Mouse (Mus musculus) adrenal gland, postnatal 4 days (tissue): ENCODE measurements around the gene Gm11172. TPM values are rescaled to one million over a fixed set of nuclear protein-coding genes. Genes with fewer than 3 reads are reported as not detected.
A peak's percentile ranks its signal among the peaks of the same experiment; 100 is the strongest.
"Not testable (repeated sequence)": the region's sequence is repeated elsewhere in the genome, so short reads cannot be mapped to it uniquely, and the experiment has no call there.

Experiments
- DNase-seq, 2 experiments: peaks; one replicate each; pipeline ENCODE4 v3.0.0; 2021 to 2022; ENCODE audit warnings: low spot score in 2 of 2, mixed read lengths in 2 of 2
- total RNA-seq, 2 experiments: library from RNA; stranded (reverse); gene quantifications; 2 replicates each; pipeline ENCODE4 v1.2.3; 2021

Gene Gm11172
- total RNA-seq, 2 experiments from 2014 or later = not detected

DNA sequence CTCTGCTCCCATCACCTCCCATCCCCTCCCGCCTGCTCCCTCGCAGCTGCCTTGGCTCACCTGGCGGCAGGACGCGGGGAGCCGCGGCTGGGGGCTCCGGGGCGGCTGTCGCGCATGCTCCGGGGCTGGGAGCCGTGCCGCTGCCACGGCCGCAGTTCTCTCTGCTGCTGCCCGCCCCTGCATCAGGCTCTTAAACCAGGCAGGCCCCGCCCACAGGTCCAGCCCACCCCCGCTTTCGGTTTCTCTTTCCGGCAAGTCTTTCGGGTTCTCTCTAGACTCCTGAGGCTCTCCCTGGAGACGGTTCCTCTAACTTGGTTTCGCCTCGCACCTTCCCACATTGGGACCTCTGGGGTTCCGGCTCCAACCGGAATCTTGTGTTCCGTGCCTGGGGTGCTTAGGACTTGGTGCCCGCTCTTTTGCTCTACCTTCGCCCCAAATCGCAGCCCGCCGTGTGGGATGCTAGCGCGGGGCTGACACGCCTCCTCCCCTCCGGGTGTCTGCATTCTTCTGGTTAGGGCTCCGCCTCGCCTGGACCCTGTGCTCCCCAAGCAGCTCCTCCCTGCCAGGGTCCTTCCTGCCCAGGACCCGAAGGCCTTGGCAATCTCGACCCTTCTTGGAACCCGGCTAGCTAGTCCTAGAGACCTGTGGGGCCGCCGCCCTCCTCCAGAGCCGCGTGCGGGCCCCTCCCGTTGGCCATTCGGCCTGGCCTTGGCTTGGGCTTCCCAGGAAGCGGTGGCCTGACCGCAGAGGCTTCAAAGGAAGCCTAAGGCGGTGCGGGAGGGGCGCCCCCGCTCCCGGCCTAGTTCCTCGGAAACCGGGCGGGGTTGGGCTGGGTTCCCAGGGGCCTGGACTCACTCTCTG lies 27.1 kb upstream of the Gm11172 start, which contains the start of gene Socs1:
Socs1 (minus strand) TSS at position 166 of the 861 bp plus-strand sequence.
- peak; percentile 76 to 80 for DNase-seq

DNA sequence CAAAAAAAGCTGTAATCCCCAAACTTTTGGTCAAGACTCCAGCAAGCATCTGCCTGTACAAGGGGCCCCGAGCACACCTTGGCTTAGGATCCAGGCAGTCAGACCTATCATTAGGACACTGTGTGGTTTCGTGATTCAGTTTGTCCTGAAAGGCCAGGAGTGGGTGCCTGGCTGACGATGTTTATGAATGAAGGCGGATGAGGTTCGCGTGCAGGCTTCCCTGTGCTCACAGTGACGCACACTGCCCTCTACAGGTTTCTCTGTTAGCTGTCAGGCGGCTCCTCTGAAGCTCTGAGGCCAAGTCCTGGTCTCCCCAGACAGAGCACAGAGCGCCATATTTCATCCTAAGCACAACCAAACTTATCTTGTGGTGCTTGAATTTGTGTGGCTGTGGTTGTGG lies 26.4 kb upstream of the Gm11172 start:
- DNase-seq = peak; percentile 41 to 61

DNA sequence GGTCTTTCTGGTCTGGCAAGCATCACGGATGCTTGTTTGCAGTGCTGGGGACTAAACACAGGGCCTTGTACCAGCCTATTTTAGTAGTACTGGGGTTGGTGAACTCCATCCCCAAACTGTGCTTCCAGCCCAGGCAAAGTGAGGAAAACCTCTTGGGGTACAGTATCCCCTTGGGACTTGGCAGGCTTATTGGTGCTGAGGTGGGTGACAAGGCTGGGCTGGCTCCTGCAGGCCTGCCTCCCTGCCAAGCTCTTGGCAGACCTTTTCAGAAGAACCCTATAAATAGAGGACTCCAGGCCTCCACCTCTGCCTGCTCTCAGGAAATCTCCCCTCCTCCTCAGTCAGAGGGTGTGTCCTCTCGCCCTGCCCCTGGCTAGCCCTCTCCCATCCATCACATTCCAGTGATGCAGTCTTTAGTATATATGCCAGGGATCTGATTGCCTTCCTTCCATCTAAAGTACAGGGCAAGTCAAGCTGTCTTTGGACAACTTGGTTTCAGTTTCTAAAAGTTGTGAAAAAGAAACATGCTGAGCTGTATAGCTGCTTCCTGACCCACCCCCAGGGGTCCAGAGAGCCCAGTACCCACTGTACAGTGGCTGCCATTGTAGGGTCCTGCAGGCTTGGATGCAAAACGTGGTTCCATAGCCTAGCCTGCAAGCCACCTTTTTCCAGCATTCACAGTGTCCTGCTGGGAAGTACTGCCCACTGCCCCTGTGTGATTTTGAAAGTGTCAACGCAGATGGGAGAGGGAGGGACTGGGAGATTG lies 25.8 kb upstream of the Gm11172 start:
- DNase-seq = no peak

DNA sequence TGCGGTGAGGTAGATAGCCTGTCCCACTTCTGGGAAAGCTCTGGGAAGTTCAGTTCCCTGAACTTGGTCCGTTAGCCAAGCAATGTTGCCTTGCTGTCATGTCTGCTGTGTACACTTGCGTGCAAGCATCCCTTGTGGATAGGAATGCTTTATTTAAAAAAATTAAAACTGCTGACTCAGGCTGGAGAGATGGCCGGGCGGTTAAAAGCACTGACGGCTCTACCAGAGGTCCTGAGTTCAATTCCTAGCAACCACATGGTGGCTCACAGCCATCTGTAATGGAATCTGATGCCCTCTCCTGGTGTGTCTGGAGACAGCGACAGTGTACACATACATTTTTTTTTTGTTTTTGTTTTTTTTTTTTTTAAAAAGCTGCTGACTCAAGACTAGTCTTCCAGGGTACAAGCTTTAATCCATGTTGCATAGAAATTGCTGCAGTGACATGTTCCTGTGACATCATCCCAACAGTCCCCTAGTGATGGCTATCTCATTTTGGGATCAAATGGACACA lies 25.1 kb upstream of the Gm11172 start:
- no peak for DNase-seq

DNA sequence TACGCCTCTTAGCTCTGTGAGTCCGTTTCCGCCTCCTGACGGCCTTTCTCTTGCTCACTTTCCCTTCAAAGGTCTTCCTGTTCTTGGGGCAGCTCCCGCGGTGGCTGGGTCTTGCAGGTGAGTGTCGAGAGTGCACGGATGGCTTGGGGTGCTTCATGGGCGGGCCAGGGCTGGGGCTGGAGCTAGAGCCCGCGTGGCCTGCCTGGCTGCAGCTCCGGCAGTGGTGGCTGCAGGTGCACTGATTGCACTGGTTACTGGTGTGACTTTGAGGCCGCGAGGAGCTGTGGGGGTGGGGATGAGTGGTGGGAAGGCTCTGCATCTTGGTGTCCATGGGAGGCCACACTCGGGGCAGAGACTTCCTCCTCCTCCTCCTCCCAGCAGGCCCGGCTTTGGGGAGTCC lies 24.4 kb upstream of the Gm11172 start, which contains the start of gene Tnp2:
Tnp2 (minus strand) TSS at position 390 of the 400 bp plus-strand sequence.
- no peak for DNase-seq

DNA sequence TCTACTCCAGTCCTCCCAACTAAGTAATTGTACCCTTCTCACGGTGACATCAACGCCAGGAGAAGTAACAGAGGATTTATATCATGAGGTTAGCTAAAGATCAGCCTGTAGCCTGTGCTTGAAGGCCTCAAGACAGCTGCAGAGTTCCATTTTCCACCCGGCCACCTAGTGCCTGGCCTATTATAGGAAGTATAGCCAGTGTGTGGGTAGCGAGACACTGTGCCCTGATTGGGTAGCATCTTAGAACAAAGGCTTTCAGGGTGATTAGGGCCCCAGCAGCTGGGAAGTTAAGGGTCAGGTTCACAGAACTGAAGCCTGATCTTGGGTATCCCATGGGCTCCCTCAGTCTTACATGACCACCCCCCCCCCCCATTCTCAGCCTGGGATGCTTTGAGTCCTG lies 23.8 kb upstream of the Gm11172 start:
- DNase-seq = no peak

DNA sequence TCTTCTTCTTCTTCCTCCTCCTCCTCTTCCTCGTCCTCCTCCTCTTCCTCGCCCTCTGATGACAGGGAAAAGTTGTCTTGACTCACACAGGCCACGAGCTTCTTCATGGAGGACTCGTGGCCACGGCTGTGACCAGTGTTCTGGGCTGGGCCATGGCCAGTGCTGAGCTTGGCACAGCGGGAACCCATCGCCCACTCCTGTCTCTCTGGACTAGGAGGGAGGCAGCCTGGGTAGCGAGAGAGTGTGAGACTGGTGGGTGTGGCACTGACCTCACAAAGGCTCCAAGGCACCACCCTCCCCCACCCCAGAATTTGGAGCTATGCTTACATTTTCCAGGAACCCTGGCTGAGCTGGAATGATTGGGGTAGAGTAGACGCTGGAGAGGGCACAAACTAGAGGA lies 22.0 kb upstream of the Gm11172 start, which contains the start of gene Prm3:
Prm3 (minus strand) TSS at position 213 of the 400 bp plus-strand sequence.
- DNase-seq = no peak

DNA sequence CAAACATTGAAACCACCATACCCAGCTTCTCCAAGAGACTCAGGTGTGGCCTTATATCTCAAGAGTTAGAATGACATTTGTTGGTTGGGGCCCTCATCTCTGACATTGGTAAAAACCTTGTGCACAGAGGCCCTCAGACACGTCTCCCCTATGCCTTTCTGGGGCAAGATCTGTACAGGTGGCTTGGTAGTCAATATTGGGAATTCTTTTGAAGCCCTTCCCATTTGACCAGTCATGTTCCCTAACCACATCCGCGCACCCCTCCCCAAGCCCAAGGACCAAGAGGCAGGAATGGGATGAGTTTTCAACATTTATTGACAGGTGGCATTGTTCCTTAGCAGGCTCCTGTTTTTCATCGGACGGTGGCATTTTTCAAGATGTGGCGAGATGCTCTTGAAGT lies 16.7 kb upstream of the Gm11172 start, which contains the start of gene Prm2:
Prm2 (minus strand) TSS at position 101 of the 400 bp plus-strand sequence.
- no peak for DNase-seq

DNA sequence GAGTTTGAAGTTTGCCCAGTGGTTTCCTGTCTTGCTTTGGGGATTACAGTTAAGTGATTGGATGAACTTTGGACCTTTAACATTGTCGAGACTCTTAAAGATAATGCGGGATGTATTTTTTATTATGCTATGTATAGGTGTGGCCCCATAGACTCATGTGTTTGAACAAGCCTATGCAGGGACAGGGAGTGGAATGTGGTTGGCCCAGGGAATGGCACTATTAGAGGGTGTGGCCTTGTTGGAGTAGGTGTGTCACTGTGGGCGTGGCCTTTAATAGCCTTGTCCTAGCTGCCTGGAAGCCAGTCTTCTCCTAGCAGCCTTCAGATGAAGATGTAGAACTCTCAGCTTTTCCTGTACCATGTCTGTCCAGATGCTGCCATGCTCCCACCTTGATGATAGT lies 10.3 kb upstream of the Gm11172 start:
- DNase-seq = not testable (repeated sequence)

DNA sequence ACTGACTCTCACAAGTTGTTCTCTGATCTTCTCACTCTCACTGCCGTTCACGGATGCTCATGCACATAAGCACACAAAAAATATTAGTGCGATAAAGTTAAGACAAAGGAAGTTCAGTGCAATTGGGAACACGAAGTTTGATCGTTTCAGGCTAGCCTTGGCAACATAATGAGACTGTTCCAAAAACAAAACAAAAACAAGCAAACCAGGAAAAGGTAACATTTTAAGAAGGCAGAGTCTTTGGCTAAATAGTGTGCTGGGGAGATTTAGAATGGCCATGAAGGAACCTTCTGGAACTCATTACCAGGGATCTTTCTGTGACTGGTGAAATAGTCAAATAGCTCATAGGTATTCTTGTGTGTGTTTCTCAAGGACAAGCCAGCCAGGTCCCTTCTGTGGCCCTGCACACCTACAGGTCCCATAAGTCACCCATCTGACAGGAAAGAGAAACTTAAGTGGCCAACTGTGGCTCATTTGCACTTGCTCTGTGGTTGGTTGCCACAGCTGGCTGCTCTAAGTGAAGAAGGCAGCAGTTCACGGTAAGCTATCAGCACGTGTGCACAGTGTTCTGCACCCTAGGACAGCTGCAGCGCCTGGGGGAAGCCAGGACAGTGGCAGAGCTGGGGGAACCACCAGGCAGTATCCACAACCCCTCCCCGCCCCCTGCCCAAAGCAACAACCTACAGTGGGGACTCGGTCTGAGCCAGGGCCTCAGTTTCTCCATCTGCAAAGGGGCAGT lies 6.8 kb upstream of the Gm11172 start, which contains the start of gene Prm1:
Prm1 (minus strand) TSS at position 51 of the 739 bp plus-strand sequence.
- no peak for DNase-seq

DNA sequence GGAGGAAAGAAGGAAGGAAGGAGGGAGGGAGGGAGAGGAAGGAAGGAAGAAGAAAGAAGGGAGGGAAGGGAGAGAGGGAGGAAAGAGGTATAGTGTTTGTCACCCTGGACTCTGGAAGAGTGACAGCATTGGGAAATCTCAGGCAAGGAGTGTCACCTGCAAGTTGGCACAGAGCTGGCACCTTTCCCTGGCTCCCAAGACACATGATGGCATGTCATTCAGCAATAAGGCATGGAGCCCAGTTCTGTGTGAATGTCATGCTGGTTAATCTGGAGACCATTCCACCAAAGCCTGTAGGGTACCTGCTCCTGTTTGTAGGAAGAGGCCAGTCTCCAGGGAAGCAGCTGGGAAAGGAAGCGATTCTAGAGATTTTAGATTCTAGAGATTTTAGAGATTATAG lies 2.3 kb upstream of the Gm11172 start:
- no peak for DNase-seq

DNA sequence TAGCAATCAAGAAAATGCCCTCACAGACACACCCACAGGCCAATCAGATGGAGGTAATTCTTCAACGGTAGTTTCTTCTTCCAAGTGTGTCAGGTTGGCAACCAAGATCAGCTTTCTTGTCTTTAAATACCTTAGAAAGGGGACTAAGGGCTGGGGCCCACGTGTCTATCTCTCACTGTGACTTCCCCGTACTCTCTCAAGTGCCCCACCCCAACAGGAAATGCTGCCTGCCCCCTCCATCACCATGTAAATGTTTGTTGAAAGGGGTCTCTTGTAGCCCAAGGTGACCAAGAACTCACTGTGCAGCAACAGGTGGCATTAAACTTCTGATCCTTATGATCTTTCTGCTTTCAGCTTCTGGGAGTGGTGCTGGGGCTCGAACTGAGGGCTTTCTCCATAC lies 1.0 kb downstream of the Gm11172 start:
- no peak for DNase-seq

DNA sequence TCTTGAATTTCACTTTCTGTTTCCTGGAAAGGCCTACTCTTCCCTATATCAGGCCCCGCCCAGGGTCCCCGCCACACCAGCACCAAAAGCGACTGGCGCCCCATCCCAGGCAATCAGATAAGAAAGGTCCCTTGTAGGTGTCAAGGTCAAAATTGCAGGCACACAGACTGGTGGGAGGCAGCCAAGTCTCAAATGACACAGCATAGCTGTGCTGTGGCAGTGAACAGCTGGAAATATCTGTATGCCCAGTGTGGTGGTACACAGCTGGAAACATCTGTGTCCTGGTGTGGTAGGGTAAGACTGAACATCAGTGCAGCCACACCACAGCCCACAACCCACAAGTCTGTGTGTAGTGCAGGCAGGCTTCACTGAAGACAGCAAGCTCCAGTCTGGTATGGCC lies 2.1 kb downstream of the Gm11172 start:
- DNase-seq = peak in 1 of 2 experiments; percentile 17

DNA sequence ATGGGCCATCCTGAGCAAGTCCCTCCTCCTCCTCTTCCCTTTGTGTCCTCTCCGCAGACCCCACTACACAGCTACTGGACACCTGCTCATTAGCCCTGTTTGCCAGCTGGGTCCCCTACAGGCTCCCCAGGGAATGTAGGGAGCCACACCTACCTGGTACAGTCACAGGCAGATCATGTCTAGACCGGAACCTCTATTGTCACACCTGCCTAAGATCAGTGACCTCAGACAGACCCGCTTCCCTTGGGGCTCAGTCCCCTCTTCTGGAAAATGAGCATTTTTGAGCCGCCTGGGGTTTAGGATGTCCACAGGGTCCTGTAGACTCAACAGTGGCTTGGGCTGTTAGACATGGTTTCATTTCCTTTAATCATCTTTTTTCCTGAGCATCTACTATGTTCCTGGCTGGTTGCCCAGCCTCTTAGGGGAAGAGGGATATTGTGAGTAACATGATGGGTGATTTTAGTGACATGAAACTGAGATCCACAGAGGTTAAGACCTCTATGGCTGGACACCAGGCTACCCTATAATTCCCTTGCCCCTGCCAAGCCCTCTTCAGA lies 5.9 kb downstream of the Gm11172 start:
- DNase-seq = no peak

DNA sequence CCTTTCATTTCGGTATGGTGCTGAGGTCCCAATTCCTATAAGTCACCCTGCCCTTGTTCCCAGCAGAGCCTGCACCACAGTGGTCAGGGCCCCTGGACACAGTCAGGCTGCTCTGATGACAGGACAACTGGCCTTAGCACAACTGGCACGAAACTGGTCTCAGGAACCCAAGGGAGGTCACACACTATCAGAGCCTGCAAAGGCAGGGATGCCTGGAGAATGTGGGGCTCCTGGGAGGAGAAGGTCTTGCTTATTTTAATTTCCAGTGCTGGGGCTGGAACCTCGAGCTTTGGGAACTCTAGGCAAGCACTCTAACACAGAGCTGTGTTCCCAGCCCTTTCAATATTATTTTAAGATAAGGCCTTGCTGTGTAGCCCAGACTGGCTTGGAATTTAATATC lies 7.3 kb downstream of the Gm11172 start:
- DNase-seq = no peak

DNA sequence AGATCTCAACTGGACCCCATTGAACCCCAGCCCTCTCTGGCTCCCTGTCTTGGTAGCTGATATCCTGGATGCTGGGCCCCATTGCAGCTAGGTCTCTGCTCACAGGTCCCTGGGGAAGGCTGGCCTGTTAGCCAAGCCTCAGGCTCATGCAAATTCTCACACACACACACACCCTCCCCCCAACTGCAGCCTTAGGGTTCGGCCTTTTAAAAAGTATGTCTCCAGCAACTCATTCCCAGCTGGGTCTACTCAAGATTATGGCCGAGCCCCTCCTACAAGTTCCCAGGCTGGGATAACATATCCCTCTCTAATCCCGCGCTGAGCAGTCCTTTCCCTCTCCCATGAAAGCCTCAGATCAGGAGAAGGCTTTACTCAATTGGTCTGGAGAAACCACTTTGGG lies 8.7 kb downstream of the Gm11172 start:
- no peak for DNase-seq

DNA sequence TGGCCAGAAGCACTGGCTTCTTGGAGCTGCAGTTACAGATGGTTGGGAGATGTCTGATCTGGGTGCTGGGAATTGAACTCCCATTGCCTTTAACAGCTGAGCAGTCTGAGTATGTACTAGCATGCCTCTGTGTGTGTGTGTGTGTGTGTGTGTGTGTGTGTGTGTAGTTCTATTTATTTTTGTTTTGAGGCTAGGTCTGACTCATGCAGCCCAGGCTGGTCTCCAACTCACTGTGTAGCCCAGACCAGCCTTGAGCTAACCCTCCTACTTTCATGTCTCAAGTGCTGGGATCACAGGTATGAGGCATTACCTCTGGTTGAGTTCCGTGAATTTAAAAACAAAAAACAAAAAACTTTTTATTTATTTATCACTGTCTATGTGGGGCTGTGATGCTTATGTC lies 11.8 kb downstream of the Gm11172 start:
- DNase-seq = no peak

DNA sequence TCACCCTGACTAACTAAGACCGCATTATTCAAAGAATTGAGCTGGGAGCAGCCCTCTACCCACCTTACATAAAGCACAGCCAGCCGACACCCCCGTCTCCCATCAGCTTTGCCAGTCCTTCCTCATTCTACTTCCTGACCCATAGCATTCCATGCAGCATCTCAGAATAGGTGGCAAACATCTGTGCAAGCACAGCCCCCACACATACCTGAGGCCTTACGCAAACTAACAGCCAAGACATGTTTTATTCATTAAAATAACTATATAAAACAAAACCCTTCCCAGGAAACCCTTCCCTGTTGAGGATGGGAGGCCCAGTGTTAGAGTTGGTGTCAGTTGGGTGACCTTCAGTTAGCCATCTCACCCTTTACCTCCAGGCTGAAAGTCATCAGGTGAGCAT lies 13.1 kb downstream of the Gm11172 start:
- no peak for DNase-seq

DNA sequence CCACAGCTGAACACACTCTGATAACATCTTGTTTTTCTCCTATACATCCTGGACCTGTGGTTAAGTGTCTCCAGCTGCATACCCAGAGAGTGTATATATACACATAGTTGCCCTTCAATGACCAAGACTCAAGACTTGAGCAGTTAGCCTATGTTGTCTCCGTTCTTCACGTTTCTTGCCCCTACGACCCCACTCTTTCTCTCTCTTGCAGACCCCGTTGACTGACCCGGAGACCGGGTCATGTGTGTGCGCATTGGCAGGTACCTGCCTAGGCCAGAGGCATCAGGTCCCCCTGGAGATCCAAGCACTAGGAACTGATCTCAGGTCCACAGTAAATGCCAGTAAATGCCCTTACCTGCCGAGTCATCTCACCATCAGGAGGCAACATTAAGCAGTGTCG lies 14.6 kb downstream of the Gm11172 start:
- no peak for DNase-seq

DNA sequence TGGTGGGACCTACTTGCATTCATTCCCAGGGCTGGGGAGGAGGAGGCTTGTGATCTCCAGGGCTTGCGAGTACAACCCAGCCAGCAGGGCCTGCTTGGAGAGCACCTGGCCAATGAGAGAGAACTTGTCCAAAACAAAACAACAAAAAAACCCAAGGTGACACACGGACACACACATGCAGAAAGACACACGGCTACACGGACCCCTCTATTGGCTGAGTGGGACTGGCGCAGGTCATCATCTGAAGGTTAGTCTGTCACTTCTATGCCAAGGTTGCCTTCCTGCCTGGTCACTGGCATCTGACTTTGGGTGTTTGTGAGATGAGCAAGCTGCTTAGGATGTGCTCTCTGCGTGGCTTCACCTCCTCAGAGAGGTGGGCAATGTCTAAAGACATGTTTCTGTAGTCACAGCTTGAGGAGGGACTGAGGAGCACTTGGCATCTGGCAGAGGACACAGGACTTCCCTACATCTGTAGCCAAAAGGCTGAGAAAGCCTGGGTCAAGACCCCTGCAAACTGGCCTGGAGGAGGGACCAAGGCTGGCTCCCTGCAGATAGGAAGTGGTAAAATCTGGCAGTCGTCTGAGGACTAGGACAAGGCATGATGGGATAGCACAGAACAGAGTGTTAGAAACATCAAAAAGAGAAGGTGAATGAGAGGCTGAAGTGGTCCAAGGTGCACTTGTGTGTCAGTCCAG lies 15.2 kb downstream of the Gm11172 start:
- no peak for DNase-seq
